Mouse (Mus musculus): ENCODE results near the gene BC024978.
A peak's percentile ranks its signal among the peaks of the same experiment; 100 is the strongest.
"Not testable (repeated sequence)": the region's sequence is repeated elsewhere in the genome, so short reads cannot be mapped to it uniquely, and the experiment has no call there.

Gene BC024978

DNA sequence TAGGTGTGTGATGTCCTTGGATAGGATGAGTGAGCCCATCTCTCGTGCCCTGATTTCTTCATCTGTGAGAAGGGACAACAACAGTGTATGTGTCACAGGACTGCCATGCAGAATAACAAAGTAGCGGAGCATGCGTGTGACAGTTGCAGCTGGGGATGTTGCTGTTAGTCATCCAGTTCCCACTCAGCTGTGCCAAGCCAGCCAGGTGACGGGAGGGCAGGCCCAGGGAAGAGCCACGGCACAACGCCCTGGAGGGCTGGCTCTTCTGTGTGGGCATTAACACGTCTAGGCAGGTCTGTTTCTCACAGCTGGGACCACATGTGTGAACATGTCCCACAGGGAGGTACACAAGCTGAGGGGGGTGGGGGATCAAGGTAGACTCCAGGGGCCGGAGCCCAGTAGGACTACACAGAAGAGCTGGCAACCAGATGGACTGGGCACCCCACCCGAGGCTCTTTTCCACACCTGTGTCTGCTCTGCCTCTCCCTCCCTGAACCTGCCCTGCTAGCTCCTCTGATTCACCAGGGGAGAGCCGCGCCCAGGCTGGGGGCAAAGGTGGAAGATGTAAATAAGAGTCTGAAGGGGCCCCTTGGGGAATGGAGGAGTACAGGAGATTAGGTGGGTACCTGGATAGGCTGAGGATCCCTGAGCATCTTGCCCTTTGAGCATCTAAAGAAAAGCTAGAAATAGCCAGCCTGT is 29.4 kb downstream of the BC024978 start:
- no peak for DNase-seq (ENCODE audit: low spot score)

DNA sequence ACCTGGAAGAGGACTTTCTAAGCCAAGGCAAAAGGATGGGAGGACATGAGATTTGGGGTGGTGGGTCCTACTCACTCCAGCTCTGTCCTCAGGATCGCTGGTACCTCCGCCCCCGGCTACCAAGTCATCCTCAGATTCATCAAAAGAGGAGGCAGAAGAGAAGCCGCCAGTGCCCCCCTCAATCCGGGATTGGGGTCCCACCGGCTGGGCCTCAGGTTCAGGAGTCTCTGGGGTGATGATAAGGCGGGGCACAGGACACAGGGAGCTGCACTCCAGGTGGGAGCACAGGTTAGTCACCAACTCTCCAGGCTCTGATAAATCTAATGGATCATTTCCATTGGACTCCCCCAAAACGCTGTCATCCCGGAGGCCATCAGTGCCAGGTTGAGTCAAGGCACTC is 31.7 kb downstream of the BC024978 start:
- no peak for DNase-seq (ENCODE audit: low spot score)

DNA sequence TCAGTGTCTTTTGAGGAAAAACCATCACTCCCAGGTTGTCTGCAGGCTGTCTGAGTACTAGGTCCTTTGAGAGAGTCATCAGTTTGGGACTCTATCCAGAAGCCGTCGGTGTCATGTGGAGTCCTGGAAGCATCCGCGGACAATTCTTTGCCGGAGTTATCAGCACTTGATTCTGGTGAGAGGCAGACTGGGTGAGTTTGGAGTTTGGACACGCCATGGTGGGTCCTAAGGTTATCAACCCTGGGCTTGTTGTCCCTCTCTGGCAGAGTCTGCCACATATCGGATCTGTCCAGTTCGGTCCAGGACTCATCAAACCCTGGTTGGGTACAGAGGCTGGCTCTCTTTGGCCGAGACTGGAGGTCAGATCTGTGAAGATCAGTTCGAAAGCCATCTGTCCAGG is 32.1 kb downstream of the BC024978 start:
- no peak for DNase-seq (ENCODE audit: low spot score)

DNA sequence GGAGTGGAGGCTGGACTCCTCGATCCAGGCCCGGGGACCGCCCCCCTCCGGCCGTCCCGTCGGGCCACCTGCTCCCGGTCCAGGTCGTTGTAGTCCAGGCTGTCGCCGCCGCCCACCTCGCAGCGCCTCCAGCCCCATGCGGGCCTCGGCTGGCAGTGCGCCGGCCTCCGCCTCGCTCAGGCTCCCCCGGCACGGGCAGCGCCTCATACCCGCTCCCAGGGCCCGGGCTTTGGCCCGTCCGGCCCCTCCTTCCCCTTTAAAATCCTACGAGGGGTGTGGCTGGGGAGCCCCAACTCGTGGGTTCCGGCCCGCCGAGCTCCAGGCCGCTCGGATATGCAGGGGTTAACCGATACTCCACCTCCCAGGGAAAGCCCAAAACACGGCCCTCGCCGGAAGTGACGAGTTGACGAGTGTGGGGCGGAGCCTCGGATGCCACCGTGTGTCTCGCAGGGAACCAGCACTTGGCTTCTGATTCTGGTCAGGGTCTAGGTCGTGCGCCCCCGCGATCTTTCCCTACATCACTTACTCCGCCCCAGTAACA is 32.8 kb downstream of the BC024978 start, which contains the start of gene Itpkc:
Itpkc (minus strand) TSS at position 381 of the 541 bp plus-strand sequence.
- DNase-seq (ENCODE audit: low spot score), result peak; percentile 90

DNA sequence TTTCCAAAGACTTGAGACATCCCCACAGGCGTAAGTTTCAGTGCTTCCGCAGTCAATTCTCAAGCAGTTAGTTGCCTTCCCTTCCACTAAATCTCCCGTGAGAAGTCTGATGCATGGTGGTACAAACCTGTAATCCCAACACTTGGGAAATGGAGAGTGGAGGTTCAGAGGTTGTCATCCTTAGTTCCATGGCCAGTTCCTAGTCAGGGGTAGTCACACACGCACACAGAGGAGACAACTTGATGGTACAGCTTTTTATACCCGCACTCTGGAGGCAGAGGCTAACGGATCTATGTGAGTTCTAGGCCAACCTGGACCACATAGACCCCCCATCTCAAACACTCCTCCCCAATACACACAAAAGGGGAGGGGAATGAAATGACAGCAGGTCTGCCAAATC is 33.3 kb downstream of the BC024978 start:
- DNase-seq (ENCODE audit: low spot score), result no peak

DNA sequence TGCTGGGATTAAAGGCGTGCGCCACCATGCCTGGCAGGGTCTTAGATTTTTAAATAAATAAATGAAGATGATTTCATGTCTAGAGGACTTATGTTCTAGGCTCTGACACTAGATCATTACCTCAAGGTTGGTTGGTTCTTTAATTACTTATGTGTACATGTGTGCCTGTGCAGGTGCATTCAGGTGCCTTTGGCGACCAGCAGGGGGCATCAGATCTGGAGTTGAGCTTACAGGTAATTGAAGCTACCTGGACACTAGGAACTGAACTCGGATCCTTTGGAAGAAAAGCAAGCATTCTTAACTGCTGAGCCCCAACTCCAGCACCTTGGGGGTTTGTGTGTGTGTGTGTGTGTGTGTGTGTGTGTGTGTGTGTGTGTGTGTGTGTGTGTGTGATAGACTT is 35.2 kb downstream of the BC024978 start:
- DNase-seq (ENCODE audit: low spot score), result no peak

DNA sequence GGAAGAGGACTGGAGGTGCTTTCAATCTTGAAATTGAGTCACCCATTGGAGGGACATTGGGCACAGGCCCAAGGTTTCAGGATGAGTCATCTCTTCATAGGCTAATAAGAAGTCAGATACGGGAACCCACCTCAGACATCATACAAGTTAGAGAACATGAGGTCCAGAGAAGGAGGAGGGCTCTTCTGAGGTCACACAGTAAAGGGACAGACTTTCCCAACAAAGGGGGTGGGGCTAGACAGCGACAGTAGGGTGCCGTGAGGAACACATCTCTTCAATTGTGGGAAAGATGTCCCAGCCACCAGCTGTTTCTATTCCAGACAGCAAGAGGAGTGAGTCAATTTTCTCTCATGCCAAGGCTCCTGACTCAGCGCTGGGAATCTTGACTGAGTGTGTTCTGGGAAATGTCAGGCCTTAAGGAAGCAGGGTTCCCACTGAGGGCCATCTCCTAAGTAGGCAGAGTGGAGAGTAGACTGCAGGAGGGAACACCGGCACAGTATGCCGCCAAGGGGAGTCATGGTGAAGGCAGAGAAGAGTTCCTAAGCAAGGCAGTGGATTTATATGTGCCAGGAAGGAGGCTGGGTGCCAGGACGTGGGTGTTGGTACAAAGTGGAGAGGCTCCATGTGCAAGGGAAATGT is 36.2 kb downstream of the BC024978 start:
- DNase-seq (ENCODE audit: low spot score), result no peak

DNA sequence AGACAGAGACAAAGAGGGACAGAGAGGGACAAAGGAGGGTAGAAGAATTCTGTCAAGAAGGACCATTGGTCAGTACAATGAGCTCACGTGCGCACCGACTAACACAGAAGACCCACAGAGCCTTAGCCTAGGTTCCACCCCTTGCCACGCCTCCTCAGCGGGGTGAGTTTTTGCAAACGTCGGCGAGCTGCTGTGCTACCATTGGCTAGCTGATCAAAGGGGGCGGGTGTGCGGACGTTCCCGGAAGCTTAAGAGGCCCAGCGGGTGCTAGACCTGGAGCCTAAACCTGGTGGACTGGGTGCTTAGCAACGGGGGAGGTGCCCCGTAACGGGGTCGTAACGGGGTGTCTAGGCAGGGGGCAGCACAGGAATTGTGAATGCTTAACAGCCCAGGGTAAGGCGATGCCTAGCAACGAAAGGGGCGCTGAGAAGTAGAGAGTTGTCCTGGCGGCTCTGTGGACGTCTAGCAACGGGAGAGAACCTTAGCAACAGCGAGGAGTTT is 37.2 kb downstream of the BC024978 start, which contains the start of gene Coq8b:
Coq8b (plus strand) TSS at position 243 of the 501 bp plus-strand sequence.
- peak; percentile 87 for DNase-seq (ENCODE audit: low spot score)

DNA sequence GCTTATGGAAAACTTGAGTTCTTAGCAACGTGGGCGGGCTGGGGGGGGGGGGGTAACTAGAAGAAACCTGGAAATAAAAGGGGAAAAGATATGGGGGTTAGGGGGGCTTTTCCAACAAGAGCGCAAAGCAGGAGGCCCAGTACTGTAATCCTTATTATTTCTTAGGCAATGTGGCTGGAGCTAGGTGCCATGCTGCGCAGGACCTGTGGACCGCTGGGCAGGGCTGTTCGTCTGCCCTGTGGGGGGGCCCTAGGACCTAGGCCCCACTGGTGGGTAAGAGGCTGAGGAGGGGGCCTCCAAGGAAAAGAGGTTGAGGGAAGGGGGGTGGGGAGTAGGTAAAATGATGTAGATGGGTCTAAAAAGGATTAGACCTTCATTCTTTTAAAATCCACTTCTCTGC is 37.7 kb downstream of the BC024978 start:
- DNase-seq (ENCODE audit: low spot score), result no peak

DNA sequence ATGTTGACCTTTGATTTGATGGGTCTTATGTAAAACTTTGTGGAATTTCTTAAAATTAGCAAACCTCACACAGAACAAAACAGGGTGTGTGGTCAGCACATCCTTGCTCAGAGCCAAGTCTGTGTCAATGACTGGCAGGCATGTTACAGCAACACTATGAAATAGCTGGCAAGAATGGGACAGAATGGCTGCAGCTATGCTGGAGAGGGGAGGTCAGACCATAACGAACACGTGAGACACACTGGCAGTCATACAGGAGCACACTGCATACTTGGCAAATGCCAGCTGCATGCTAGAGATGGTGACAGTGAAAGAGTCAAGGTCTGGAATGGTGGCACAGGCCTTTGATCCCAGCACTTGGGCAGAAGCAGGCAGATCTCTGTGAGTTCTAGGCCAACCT is 40.1 kb downstream of the BC024978 start:
- DNase-seq (ENCODE audit: low spot score), result no peak

DNA sequence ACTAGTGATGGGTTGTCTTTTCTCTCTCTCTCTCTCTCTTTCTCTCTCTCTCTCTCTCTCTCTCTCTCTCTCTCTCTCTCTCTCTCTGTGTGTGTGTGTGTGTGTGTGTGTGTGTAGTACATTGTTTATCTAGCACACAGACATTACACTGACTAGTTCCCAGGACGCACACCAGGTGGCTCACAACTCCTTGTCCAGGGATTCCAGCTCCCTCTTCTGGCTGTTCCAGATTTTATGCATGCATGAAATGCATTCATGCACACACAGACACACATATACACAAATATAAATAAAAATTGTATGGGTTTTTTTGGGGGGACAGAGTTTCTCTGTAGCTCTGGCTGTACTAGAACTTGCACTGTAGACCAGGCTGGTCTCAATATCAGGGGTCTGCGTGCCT is 41.9 kb downstream of the BC024978 start:
- DNase-seq (ENCODE audit: low spot score), result no peak

DNA sequence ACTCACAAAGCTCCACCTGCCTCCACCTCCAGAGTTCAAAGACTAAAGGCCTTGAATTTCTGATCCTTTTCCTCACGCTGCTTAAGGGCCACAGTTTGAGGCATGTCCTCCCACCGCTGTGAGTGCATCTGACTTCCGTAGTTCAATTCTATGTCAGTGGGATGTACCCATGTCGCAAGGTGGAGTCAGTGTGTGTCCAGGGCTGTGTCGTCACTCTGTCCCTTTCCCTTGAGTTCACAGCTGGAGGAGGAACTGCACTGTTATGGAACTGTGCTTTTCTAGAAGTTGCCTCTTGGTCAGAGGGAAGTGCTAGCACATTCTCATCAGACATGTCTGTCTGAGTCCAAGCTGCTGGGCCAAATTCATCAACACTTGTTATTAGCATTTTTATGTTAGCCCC is 43.0 kb downstream of the BC024978 start:
- no peak for DNase-seq (ENCODE audit: low spot score)

DNA sequence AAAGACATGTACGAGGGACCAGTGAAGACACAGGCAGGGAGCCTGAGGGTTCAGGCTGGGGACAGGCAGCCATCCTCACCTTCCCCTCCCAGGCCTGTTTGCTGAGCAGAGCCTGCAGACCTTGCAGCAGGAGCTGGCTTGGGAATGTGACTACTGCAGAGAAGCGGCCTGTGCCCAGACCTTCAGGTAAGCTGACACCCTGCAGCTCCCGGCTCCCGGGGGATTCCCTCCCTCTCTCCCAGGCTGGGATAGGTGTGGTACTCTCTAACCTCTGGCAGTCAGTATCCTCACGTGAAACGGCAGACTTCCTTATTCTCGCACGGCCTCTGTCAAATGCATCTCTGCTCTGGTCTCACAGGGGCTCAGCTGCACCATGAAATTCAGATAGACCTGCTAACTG is 47.6 kb downstream of the BC024978 start:
- no peak for DNase-seq (ENCODE audit: low spot score)

DNA sequence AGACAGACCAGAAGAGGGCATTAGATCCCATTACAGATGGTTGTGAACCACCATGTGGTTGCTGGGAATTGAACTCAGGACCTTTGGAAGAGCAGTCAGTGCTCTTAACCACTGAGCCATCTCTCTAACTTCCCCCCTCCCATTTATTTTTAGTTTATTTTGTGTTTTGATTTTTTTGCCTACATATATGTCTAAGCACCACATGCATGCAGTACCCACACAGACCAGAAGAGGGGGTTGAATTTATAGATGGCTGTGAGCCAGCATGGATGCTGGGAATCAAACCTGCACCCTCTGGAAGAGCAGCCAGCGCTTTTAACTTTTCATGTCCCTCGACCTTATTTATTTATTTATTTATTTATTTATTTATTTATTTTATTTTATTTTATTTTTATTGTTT is 48.5 kb downstream of the BC024978 start:
- DNase-seq (ENCODE audit: low spot score), result not testable (repeated sequence)

DNA sequence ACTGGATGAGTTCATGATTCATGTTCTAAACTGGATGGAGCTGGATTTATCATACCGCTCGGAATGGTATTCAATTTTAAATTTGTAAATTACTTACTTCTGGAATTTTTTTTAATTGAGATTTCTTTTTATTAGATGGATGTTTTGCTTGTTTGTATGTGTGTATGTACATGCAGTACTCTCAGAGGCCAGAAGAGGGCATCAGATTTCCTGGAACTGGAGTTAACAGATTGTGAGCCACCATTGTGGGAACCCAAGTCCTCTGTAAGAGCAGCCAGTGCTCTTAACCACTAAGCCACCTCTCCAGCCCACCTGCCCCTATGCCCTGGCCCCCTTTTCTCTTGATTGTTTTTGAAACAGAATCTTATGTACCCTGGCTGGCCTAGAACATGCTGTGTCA is 53.6 kb downstream of the BC024978 start:
- DNase-seq (ENCODE audit: low spot score), result no peak

DNA sequence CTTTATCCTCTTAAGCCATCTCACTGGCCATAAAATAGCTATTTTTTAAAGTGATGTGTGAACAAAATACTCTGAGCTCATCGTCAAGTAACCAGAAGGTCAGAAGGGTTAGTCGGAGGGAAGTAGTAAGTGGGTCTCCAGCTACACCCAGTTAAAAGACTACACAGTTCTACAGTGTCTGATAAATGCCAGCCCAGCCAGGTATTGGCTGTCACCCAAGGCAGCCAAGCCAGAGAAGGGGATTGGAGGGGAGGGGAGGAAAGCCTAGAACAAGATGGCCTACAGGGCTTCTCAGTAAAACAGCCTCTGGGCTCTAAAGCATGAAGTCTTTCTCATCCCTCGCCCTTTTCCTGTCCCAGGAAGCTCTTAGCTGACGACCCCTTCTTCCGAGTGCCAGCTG is 54.3 kb downstream of the BC024978 start:
- no peak for DNase-seq (ENCODE audit: low spot score)

DNA sequence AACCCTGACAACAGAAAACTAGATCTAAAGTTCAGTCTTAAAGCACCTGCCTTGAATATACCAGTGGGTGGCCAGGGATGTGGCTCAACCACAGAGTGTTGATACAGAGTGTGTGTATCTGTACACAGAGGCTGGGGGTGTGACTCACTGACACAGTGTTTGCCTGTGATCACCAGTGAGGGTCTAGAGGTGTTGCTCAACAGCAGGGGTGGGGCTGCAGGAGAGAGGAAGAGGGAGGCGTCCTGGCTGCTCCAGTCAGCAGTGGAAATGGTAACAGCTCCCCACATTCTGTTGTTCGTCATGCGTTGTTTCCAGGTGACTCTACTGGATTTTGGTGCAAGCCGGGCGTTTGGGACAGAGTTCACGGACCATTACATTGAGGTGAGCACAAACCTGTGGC is 56.4 kb downstream of the BC024978 start:
- DNase-seq (ENCODE audit: low spot score), result no peak

DNA sequence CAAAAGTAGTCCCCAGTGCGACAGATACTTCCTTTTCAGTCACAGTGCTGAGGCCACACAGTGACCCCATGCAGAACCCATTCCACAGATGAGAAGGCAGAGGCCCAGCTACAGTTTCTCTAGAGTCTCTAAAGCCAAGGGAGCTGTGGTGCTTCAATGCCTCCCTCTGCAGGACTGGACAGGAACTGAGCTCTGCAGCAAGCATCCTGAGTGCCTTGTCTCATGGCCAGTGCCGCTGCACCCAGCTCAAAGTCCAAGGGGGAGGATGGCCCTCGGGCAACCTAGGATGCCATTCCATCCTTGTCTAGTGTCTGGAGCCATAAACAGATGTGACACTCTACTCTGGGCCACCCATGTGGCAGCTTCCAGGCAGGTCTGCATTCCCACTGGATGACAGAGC is 60.1 kb downstream of the BC024978 start:
- no peak for DNase-seq (ENCODE audit: low spot score)

DNA sequence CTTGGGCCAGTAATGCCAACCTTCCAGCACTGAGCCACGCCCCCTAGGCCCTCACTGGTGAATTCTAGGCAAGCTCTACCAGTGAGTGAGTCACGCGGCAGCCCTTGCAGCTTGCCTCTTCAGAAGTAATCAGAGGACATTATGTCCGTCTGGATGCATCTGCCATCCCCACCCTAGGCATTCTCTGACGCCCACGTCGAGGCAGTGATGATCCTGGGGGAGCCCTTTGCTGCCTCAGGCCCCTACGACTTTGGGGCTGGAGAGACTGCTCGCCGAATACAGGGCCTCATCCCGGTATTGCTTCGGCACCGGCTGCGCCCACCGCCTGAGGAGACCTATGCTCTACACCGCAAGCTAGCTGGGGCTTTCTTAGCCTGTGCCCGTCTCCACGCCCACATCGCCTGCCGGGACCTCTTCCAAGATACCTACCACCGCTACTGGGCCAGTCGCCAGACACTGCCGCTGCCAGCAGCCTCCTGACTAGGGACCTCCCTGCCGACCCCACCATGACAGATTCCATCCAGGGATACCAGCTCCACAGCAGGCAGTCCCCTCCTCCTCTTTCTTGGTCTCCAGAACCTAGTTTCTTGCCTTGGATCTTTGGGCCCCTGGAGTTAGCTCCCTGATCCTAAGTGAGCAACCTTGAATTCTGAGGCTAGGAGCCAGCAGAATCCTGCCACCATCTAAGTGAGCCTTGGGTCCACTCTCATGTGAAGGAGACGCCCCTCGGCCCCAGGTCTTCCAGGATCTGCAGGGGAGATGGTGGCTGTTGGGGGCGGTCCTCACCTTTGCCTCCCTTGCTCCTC is 61.7 kb downstream of the BC024978 start:
- peak; percentile 36 for DNase-seq (ENCODE audit: low spot score)

DNA sequence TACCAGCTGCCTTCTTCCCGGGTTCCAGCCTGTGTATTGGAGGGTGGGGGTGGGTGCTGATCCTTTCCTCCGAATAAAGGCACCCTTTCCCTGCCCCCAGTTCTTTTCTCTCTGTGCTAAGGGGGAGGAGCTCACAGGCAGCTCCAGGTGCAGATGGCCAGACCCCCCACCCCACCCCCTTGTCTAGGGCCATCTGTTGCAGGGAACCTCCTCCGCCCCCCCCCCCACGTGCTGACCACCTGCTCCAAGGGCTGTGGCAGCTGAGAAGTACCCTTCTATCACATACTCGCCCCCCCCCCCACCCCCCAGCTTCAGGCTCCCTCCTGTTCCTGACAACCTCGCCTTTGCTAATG is 62.2 kb downstream of the BC024978 start:
- no peak for DNase-seq (ENCODE audit: low spot score)

DNA sequence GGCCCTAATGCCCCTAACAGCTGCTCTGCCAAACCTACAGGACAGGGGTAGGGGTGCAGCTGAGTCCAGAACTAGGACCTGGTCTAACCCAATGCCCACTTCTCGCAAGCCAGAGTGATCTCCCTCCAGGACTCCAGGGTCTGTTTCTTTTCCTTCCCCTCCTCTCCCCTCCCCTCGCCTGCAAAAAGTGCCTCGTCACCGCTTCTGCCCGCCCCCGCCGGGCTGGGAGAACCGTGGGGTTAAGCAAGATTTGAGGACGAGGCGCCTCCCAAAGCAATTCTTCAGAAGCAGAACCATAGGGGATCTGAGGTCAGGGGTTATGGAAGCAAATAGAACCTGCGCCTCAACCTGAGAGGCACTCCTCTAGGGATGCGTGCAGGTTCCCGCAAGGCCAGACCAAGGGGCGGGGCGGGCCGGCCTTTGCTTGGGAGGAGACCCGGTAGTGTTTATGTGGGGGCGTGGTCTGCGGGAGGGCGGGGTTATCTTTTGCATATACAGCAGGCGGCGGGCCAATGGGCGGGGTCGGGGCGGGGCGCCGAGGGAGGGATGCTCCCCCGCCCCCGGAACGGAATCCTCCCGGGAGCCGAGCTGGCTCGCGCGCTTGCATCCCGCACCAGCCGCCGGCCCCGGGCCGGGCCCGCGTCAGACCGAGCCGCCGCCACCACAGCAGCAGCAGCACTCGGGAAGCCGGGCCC is 62.8 kb downstream of the BC024978 start, which contains the start of gene Numbl:
Numbl (plus strand) TSS at position 229 of the 695 bp plus-strand sequence.
- peak; percentile 87 for DNase-seq (ENCODE audit: low spot score)

DNA sequence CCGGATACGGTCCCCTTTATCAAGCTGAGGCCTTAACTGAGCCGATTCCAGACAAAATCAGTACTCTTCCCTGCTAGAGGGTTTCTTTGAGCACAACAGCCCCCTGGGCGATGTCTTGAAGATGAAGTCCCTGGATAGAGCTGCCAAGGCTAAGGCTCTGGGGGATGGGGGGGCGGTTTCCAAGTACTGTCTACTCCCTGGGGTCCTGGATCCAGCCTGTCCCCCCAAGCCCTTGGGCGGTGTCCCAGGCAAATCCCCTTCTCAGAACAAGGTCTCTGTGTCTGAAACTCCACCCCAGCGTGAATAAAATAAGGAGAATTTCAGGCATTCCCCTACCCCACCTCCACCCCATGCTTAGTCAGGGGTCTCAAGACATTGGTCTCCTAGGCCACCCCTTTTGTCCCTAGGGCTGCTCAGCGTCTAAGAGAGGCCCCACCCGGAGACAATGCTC is 63.7 kb downstream of the BC024978 start:
- DNase-seq (ENCODE audit: low spot score), result no peak
